Mouse (Mus musculus) heart, postnatal 0 days (tissue): ENCODE measurements around the gene Grin1. TPM values are rescaled to one million over a fixed set of nuclear protein-coding genes. Genes with fewer than 3 reads are reported as not detected.

Experiments used
- ATAC-seq: fragments of 200-750 bp; cut with Nextera tagmentation; 2 replicates; pipeline ENCODE4 v1.8.0; 2017; ENCODE audit warnings: low read depth, moderate number of reproducible peaks, moderate library complexity; ENCODE audit not compliant: insufficient read depth
- DNase-seq: peaks from one replicate; pipeline ENCODE4 v3.0.0-alpha.2; 2016; ENCODE audit warnings: low spot score
- H3K27ac ChIP-seq: fragments of 300-500 bp; sonication (generic); 2 replicates; pipeline ENCODE4 v1.5.1; 2014; ENCODE audit warnings: low read depth, mild to moderate bottlenecking
- H3K27me3 ChIP-seq: fragments of 300-500 bp; sonication (generic); 2 replicates; pipeline ENCODE4 v1.6.1; 2014; ENCODE audit warnings: low read length, mixed read lengths; ENCODE audit not compliant: control insufficient read depth, insufficient read depth
- H3K36me3 ChIP-seq: fragments of 300-500 bp; sonication (generic); replicated peaks from 2 replicates; pipeline ENCODE4 v1.6.1; 2014; ENCODE audit warnings: low read length, mixed read lengths; ENCODE audit not compliant: control insufficient read depth, insufficient read depth
- H3K4me1 ChIP-seq: fragments of 300-500 bp; sonication (generic); 2 replicates; pipeline ENCODE4 v1.6.1; 2014; ENCODE audit warnings: antibody characterized with exemption; ENCODE audit not compliant: control insufficient read depth, insufficient read depth
- H3K4me2 ChIP-seq: fragments of 300-500 bp; sonication (generic); 2 replicates; pipeline ENCODE4 v1.6.1; 2014; ENCODE audit warnings: low read depth, mild to moderate bottlenecking, low read length, moderate library complexity
- H3K4me3 ChIP-seq: fragments of 300-500 bp; sonication (generic); 2 replicates; pipeline ENCODE4 v1.5.1; 2014; ENCODE audit warnings: low read depth, low read length
- H3K9ac ChIP-seq: fragments of 300-500 bp; sonication (generic); replicated peaks from 2 replicates; pipeline ENCODE4 v1.6.1; 2014; ENCODE audit warnings: low read depth, low read length, mixed read lengths
- H3K9me3 ChIP-seq: fragments of 300-500 bp; sonication (generic); replicated peaks from 2 replicates; pipeline ENCODE4 v1.6.1; 2016; ENCODE audit warnings: low read length; ENCODE audit not compliant: control insufficient read depth
- CTCF ChIP-seq: IDR thresholded peaks from 2 replicates; pipeline ENCODE4 v1.5.1; 2016; ENCODE audit warnings: antibody characterized with exemption, control low read depth, low read depth
- EP300 ChIP-seq: IDR thresholded peaks from 2 replicates; pipeline ENCODE4 v1.6.1; 2016; ENCODE audit warnings: antibody characterized with exemption, low read depth
- WGBS: fragments of 180-500 bp; shearing (Covaris S2); extraction: QIAGEN DNeasy Blood & Tissue Kit; methylation state at CpG from one replicate; pipeline ENCODE4 v1.1.7; 2014; 5-methylcytosine and 5-hydroxymethylcytosine counted together
- polyA plus RNA-seq: library from polyadenylated mRNA; unstranded; fragments of >200 nt; fragmentation: Nextera tagmentation; extraction: Ambion mirVana; gene quantifications from 2 replicates; pipeline ENCODE4 v1.2.1, GENCODE M21; 2015
- total RNA-seq: library from RNA; depleted of rRNA; stranded (reverse); fragments of >200 nt; gene quantifications from 2 replicates; pipeline ENCODE4 v1.2.3, GENCODE M21; 2014; ENCODE audit warnings: low replicate concordance; rRNA removed

The Grin1 gene
- total and polyA plus RNA-seq, 2 experiments from 2014 or later = 0.46 TPM; not detected in 1

GRCm38 (mm10) chr2:25243342-25243741, 75.6 kb downstream of the Grin1 start:
- Histone ChIP-seq H3K36me3 (no peaks in the 10 kb centered on the region), H3K27me3 (peaks cover 43% of the 10 kb centered on the region), H3K4me1 (peaks cover 7% of the 10 kb centered on the region), H3K27ac (no peak overlapping the region), H3K9ac (no peak overlapping the region), H3K9me3 (no peaks in the 10 kb centered on the region), H3K4me3 (no peak overlapping the region), H3K4me2 (no peak overlapping the region)
- no peak for TF ChIP-seq EP300
- no peak for TF ChIP-seq CTCF
- ATAC-seq (no peak), DNase-seq (no peak)
- WGBS = 60% methylated on average over 8 of the region's 8 CpGs

- Histone ChIP-seq H3K27ac (no peak within 1 kb of the TSS), H3K9ac (0 out of 2 replicates have a peak within 1 kb of the TSS, but pooled peaks have one; percentile 7)
- ATAC-seq = no peak
These were observed 76.9 kb downstream of the Grin1 start, which contains the start of the genes Rnf208 and Cysrt1 for GRCm38 (mm10) chr2:25242101-25242506. TSS of gene Rnf208 (plus strand) at chr2:25242255. TSS of gene Cysrt1 (minus strand) at chr2:25242452.

GRCm38 (mm10) chr2:25241438-25241775, 77.6 kb downstream of the Grin1 start:
- Histone ChIP-seq H3K4me2 (peak overlapping the region; percentile 66), H3K27me3 (peaks cover 43% of the 10 kb centered on the region), H3K4me1 (peaks cover 7% of the 10 kb centered on the region), H3K36me3 (no peaks in the 10 kb centered on the region), H3K4me3 (peak overlapping the region; percentile 41), H3K27ac (no peak overlapping the region), H3K9ac (no peak overlapping the region), H3K9me3 (no peaks in the 10 kb centered on the region)
- 24% methylated on average over 6 of the region's 6 CpGs for WGBS
- ATAC-seq (0 out of 2 replicates have a peak, but pooled peaks have one; percentile 7), DNase-seq (no peak)
- TF ChIP-seq EP300 (no peak), CTCF (no peak)

More at GRCm38 (mm10) chr2:25242101-25242506, 76.9 kb downstream of the Grin1 start, which contains the start of the genes Rnf208 and Cysrt1:
- TF ChIP-seq CTCF = no peak
- no peak for TF ChIP-seq EP300
- H3K36me3 ChIP-seq = no peaks in the 10 kb centered on the region
- peak within 1 kb of the TSS; percentile 66 for H3K4me2 ChIP-seq
- peak within 1 kb of the TSS; percentile 41 for H3K4me3 ChIP-seq
- H3K27me3 ChIP-seq = peaks cover 43% of the 10 kb centered on the region
- H3K9me3 ChIP-seq = no peaks in the 10 kb centered on the region
- DNase-seq = no peak
- peaks cover 7% of the 10 kb centered on the region for H3K4me1 ChIP-seq
- under 1% methylated on average over 16 of the region's 59 CpGs for WGBS

Other genes with a start within 250 kb of the Grin1 start
Only the 30 nearest of the 35 such genes appear.
- 34.1 and 38.1 TPM in 2 replicates for gene Nrarp, start 138.4 kb downstream of the Grin1 start, total RNA-seq
- gene Nrarp, start 138.4 kb downstream of the Grin1 start, polyA plus RNA-seq = 8.8 and 9.6 TPM in 2 replicates
- gene Tor4a, start 122.3 kb downstream of the Grin1 start, total RNA-seq = 4.9 and 8.6 TPM in 2 replicates
- 4.4 and 5.2 TPM in 2 replicates for gene Tor4a, start 122.3 kb downstream of the Grin1 start, polyA plus RNA-seq
- gene Nelfb, start 107.7 kb downstream of the Grin1 start, total RNA-seq = 49.0 and 63.7 TPM in 2 replicates
- gene Nelfb, start 107.7 kb downstream of the Grin1 start, polyA plus RNA-seq = 38.4 and 41.9 TPM in 2 replicates
- not detected in 2 replicates for gene Stpg3, start 104.5 kb downstream of the Grin1 start, total RNA-seq
- gene Stpg3, start 104.5 kb downstream of the Grin1 start, polyA plus RNA-seq = not detected in 2 replicates
- not detected in 2 replicates for gene Fam166a, start 100.4 kb downstream of the Grin1 start, total RNA-seq
- gene Fam166a, start 100.4 kb downstream of the Grin1 start, polyA plus RNA-seq = 0.33 TPM in 1 of 2 replicates, not detected in the other
- gene Tubb4b, start 94.5 kb downstream of the Grin1 start, total RNA-seq = 665 and 888 TPM in 2 replicates
- gene Tubb4b, start 94.5 kb downstream of the Grin1 start, polyA plus RNA-seq = 217 and 244 TPM in 2 replicates
- not detected in 2 replicates for gene Slc34a3, start 84.8 kb downstream of the Grin1 start, total RNA-seq
- not detected in 2 replicates for gene Slc34a3, start 84.8 kb downstream of the Grin1 start, polyA plus RNA-seq
- not detected in 2 replicates for gene Rnf224, start 82.4 kb downstream of the Grin1 start, total RNA-seq
- gene Rnf224, start 82.4 kb downstream of the Grin1 start, polyA plus RNA-seq = not detected in 2 replicates
- gene Rnf208, start 76.9 kb downstream of the Grin1 start, total RNA-seq = 2.4 and 4.1 TPM in 2 replicates
- 0.92 and 1.1 TPM in 2 replicates for gene Rnf208, start 76.9 kb downstream of the Grin1 start, polyA plus RNA-seq
- not detected in 2 replicates for gene Cysrt1, start 76.7 kb downstream of the Grin1 start, total RNA-seq
- not detected in 2 replicates for gene Cysrt1, start 76.7 kb downstream of the Grin1 start, polyA plus RNA-seq
- gene AL732309.1, start 72.3 kb downstream of the Grin1 start, total RNA-seq = 4.8 and 6.9 TPM in 2 replicates
- 0.97 and 1.6 TPM in 2 replicates for gene AL732309.1, start 72.3 kb downstream of the Grin1 start, polyA plus RNA-seq
- 35.3 and 42.0 TPM in 2 replicates for gene Tmem203, start 63.7 kb downstream of the Grin1 start, total RNA-seq
- 25.6 and 26.5 TPM in 2 replicates for gene Tmem203, start 63.7 kb downstream of the Grin1 start, polyA plus RNA-seq
- gene Tprn, start 56.6 kb downstream of the Grin1 start, total RNA-seq = 5.2 and 5.4 TPM in 2 replicates
- 3.6 and 3.7 TPM in 2 replicates for gene Tprn, start 56.6 kb downstream of the Grin1 start, polyA plus RNA-seq
- 58.9 and 110 TPM in 2 replicates for gene Ssna1, start 46.7 kb downstream of the Grin1 start, total RNA-seq
- gene Ssna1, start 46.7 kb downstream of the Grin1 start, polyA plus RNA-seq = 111 and 117 TPM in 2 replicates
- 31.4 and 48.6 TPM in 2 replicates for gene Anapc2, start 46.7 kb downstream of the Grin1 start, total RNA-seq
- gene Anapc2, start 46.7 kb downstream of the Grin1 start, polyA plus RNA-seq = 41.0 and 46.5 TPM in 2 replicates
- not detected in 2 replicates for gene Tmem210, start 31.0 kb downstream of the Grin1 start, total RNA-seq
- not detected in 2 replicates for gene Tmem210, start 31.0 kb downstream of the Grin1 start, polyA plus RNA-seq
- gene Lrrc26, start 29.3 kb downstream of the Grin1 start, total RNA-seq = not detected in 2 replicates
- gene Lrrc26, start 29.3 kb downstream of the Grin1 start, polyA plus RNA-seq = 1.2 TPM in 1 of 2 replicates, not detected in the other
- 20.1 and 41.2 TPM in 2 replicates for gene Man1b1, start 13.2 kb upstream of the Grin1 start, total RNA-seq
- gene Man1b1, start 13.2 kb upstream of the Grin1 start, polyA plus RNA-seq = 18.8 and 19.5 TPM in 2 replicates
- 9.0 and 13.2 TPM in 2 replicates for gene Dpp7, start 37.2 kb upstream of the Grin1 start, total RNA-seq
- 4.3 and 4.6 TPM in 2 replicates for gene Dpp7, start 37.2 kb upstream of the Grin1 start, polyA plus RNA-seq
- 1.3 and 10.9 TPM in 2 replicates for gene Uap1l1, start 46.5 kb upstream of the Grin1 start, total RNA-seq
- gene Uap1l1, start 46.5 kb upstream of the Grin1 start, polyA plus RNA-seq = 13.0 and 14.3 TPM in 2 replicates
- 14.0 and 26.1 TPM in 2 replicates for gene Sapcd2, start 53.1 kb upstream of the Grin1 start, total RNA-seq
- gene Sapcd2, start 53.1 kb upstream of the Grin1 start, polyA plus RNA-seq = 5.6 and 6.4 TPM in 2 replicates
- gene Entpd2, start 76.7 kb upstream of the Grin1 start, total RNA-seq = 7.9 and 44.8 TPM in 2 replicates
- 3.5 and 4.2 TPM in 2 replicates for gene Entpd2, start 76.7 kb upstream of the Grin1 start, polyA plus RNA-seq
- 43.0 and 49.7 TPM in 2 replicates for gene Npdc1, start 80.2 kb upstream of the Grin1 start, total RNA-seq
- 21.0 and 24.5 TPM in 2 replicates for gene Npdc1, start 80.2 kb upstream of the Grin1 start, polyA plus RNA-seq
- gene Fut7, start 104.1 kb upstream of the Grin1 start, total RNA-seq = not detected in 2 replicates
- not detected in 2 replicates for gene Fut7, start 104.1 kb upstream of the Grin1 start, polyA plus RNA-seq
- 27.6 and 32.0 TPM in 2 replicates for gene Abca2, start 109.5 kb upstream of the Grin1 start, total RNA-seq
- gene Abca2, start 109.5 kb upstream of the Grin1 start, polyA plus RNA-seq = 2.4 and 3.6 TPM in 2 replicates
- 2.4 and 4.5 TPM in 2 replicates for gene Clic3, start 137.7 kb upstream of the Grin1 start, total RNA-seq
- gene Clic3, start 137.7 kb upstream of the Grin1 start, polyA plus RNA-seq = 6.5 and 7.4 TPM in 2 replicates
- 71.9 and 90.7 TPM in 2 replicates for gene Paxx, start 141.9 kb upstream of the Grin1 start, total RNA-seq
- 42.7 and 45.5 TPM in 2 replicates for gene Paxx, start 141.9 kb upstream of the Grin1 start, polyA plus RNA-seq
- 708 and 711 TPM in 2 replicates for gene Ptgds, start 150.9 kb upstream of the Grin1 start, total RNA-seq
- gene Ptgds, start 150.9 kb upstream of the Grin1 start, polyA plus RNA-seq = 356 and 359 TPM in 2 replicates
- not detected in 2 replicates for gene Lcn12, start 174.7 kb upstream of the Grin1 start, total RNA-seq
- gene Lcn12, start 174.7 kb upstream of the Grin1 start, polyA plus RNA-seq = not detected in 2 replicates
- 115 and 141 TPM in 2 replicates for gene Fbxw5, start 181.6 kb upstream of the Grin1 start, total RNA-seq
- 70.6 and 76.5 TPM in 2 replicates for gene Fbxw5, start 181.6 kb upstream of the Grin1 start, polyA plus RNA-seq